Mouse (Mus musculus): Measurements from ENCODE around the gene Ddc. TPM values are rescaled to one million over a fixed set of nuclear protein-coding genes. Genes with fewer than 3 reads are reported as not detected.
A peak's percentile ranks its signal among the peaks of the same experiment; 100 is the strongest.

Gene Ddc
- polyA plus RNA-seq, 1 experiment from 2014 or later = 15.9 TPM

DNA sequence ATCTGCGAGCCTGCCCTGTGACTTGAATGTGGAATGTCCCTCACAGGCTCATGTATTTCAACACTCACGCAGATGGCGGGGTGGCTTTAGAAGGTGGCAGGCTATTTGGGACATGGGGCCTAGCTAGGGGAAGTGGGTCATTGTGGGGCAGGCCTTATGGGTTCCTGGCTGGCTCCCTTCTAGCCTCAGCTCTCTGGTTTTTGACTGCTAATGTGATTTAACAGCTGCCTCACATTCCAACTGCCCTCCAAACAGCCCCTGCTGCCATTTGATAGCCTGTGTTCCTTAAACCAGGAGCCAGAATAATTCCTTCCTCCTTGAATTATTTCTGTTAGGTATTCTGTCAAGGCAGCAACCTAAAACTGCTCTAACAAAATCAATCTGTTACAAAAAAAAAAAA is 41.0 kb downstream of the Ddc start:
- no peak overlapping the region for H3K27ac ChIP-seq (ENCODE audit: low read length)

DNA sequence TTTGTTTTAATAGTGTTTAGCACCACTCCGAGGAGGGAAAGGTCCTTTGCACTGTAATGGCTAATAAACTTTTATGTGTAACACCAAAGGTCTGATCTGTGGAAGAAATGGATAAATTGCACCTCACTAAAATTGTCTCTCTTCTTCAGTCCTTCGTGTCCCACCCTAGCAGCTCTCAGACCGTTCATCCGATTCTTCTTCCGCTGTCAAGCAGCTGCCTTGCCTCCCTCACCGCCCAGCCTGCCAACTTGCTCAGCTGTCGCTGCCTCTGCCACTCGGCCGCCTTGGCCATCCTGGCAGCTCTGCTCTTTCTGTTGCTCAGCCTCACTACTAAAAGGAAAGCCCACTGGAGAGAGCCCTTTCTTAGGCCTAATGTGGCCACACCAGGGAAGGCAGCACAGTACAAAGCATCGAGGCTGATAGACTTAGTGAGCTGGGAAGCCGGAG is 42.2 kb downstream of the Ddc start:
- WGBS = 58% methylated on average over 11 of the region's 11 CpGs
- Histone ChIP-seq H3K4me3 (ENCODE audit: low read length) (no peak overlapping the region), H3K27me3 (ENCODE audit: control insufficient read depth, insufficient read depth, low read depth, low read length) (no peaks in the 10 kb centered on the region), H3K36me3 (ENCODE audit: control insufficient read depth, insufficient read depth, low read length) (no peaks in the 10 kb centered on the region), H3K4me1 (replicated peaks; ENCODE audit: control insufficient read depth, insufficient read depth, low read length) (peaks cover 23% of the 10 kb centered on the region), H3K4me2 (ENCODE audit: low read depth, low read length) (no peak overlapping the region), H3K9me3 (ENCODE audit: control insufficient read depth, low read length) (0 out of 2 replicates have a peak, but pooled peaks cover 3% of the 10 kb centered on the region), H3K9ac (ENCODE audit: low read length) (peak overlapping the region; percentile 44), H3K27ac (ENCODE audit: low read length) (peak overlapping the region; percentile 53; the same call in 1 of the 2 replicates)
- ATAC-seq (ENCODE audit: low read depth) = no peak; the same call in 1 of the 2 replicates

More for the DNA sequence above, 41.0 kb downstream of the Ddc start:
- no peaks in the 10 kb centered on the region for H3K27me3 ChIP-seq (ENCODE audit: control insufficient read depth, insufficient read depth, low read depth, low read length)
- H3K9ac ChIP-seq (ENCODE audit: low read length) = no peak overlapping the region
- H3K4me3 ChIP-seq (ENCODE audit: low read length) = no peak overlapping the region
- ATAC-seq (ENCODE audit: low read depth) = no peak
- 93% methylated on average over 3 of the region's 3 CpGs for WGBS
- peaks cover 18% of the 10 kb centered on the region for H3K4me1 ChIP-seq (replicated peaks; ENCODE audit: control insufficient read depth, insufficient read depth, low read length)
- 0 out of 2 replicates have a peak, but pooled peaks cover 3% of the 10 kb centered on the region for H3K9me3 ChIP-seq (ENCODE audit: control insufficient read depth, low read length)
- H3K36me3 ChIP-seq (ENCODE audit: control insufficient read depth, insufficient read depth, low read length) = no peaks in the 10 kb centered on the region
- H3K4me2 ChIP-seq (ENCODE audit: low read depth, low read length) = no peak overlapping the region

GRCm38 (mm10) chr11:11855061-11855672 is 42.8 kb downstream of the Ddc start:
- Histone ChIP-seq H3K27me3 (ENCODE audit: control insufficient read depth, insufficient read depth, low read depth, low read length) (no peaks in the 10 kb centered on the region), H3K9me3 (ENCODE audit: control insufficient read depth, low read length) (0 out of 2 replicates have a peak, but pooled peaks cover 3% of the 10 kb centered on the region), H3K4me3 (ENCODE audit: low read length) (no peak overlapping the region), H3K4me2 (ENCODE audit: low read depth, low read length) (no peak overlapping the region), H3K4me1 (replicated peaks; ENCODE audit: control insufficient read depth, insufficient read depth, low read length) (peaks cover 27% of the 10 kb centered on the region), H3K36me3 (ENCODE audit: control insufficient read depth, insufficient read depth, low read length) (no peaks in the 10 kb centered on the region), H3K27ac (ENCODE audit: low read length) (peak overlapping the region; percentile 15), H3K9ac (ENCODE audit: low read length) (no peak overlapping the region)
- ATAC-seq (ENCODE audit: low read depth) = no peak
- WGBS = 34% methylated on average over 6 of the region's 6 CpGs

DNA sequence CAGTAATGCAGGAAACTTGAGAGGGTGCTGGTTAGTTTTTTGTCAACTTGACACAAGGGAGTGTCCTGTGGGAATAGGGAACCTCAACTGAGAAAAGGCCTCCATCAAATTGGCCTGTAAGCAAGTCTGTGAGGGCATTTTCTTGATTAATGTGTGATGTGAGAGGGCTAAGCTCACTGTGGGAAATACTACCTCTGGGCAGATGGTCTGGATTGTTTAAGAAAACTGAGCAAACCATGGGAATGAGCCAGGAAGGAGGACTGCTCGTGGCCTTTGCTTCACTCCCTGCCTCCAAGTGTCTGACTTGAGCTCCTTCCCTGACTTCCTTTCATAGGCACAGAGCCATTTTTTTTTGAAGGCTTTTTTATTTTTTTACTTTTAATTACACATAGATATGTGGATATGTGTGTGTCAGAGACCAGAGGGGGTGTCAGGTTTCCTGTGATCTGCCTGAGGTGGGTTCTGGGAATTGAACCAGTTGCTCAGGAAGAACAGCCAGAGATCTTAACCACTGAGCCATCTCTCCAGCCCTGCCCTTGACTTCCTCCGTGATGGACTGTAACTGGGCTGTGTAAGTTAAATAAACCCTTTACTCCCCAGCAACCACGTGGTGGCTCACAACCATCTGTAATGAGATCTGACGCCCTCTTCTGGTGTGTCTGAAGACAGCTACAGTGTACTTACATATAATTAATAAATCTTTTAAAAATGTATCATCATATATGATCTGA is 44.0 kb downstream of the Ddc start:
- peak overlapping the region; percentile 74 for H3K27ac ChIP-seq (ENCODE audit: low read length)
- H3K4me1 ChIP-seq (replicated peaks; ENCODE audit: control insufficient read depth, insufficient read depth, low read length) = peaks cover 32% of the 10 kb centered on the region

DNA sequence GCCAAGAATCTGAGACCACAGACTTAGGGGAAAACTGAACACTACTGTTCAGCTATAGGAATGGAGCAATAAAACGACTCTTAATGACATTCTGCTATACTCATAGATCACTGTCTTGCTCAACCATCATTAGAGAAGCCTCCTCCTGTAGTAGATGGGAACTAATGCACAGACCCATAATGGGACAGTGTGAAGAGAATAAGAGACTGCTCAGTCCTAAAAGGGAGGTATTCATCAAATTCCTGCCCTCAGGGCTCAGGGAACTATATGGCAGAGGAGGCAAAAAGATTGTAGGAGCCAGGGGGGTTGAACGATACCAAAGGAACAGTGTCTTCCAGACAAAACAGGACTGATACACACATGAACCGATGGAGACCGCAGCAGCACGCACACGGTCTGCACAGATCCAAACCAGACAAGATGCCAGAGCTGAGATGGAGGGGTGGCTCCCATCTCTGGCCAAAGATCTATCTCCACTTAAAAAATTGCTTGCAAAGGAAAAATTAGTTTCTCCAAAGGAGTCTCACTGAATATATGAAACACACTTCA is 45.9 kb downstream of the Ddc start:
- Histone ChIP-seq H3K27me3 (ENCODE audit: control insufficient read depth, insufficient read depth, low read depth, low read length) (no peaks in the 10 kb centered on the region), H3K27ac (ENCODE audit: low read length) (peak overlapping the region; percentile 43; the same call in 1 of the 2 replicates), H3K4me2 (ENCODE audit: low read depth, low read length) (no peak overlapping the region), H3K4me3 (ENCODE audit: low read length) (no peak overlapping the region), H3K36me3 (ENCODE audit: control insufficient read depth, insufficient read depth, low read length) (no peaks in the 10 kb centered on the region), H3K4me1 (replicated peaks; ENCODE audit: control insufficient read depth, insufficient read depth, low read length) (peaks cover 47% of the 10 kb centered on the region), H3K9ac (ENCODE audit: low read length) (no peak overlapping the region), H3K9me3 (ENCODE audit: control insufficient read depth, low read length) (0 out of 2 replicates have a peak, but pooled peaks cover 3% of the 10 kb centered on the region)
- no peak for ATAC-seq (ENCODE audit: low read depth)
- WGBS = 61% methylated on average over 6 of the region's 6 CpGs

More for the DNA sequence above, 44.0 kb downstream of the Ddc start:
- 23% methylated on average over 4 of the region's 4 CpGs for WGBS
- no peaks in the 10 kb centered on the region for H3K36me3 ChIP-seq (ENCODE audit: control insufficient read depth, insufficient read depth, low read length)
- ATAC-seq (ENCODE audit: low read depth) = 0 out of 2 replicates have a peak, but pooled peaks have one; percentile 17
- H3K9ac ChIP-seq (ENCODE audit: low read length) = no peak overlapping the region
- no peak overlapping the region for H3K4me2 ChIP-seq (ENCODE audit: low read depth, low read length)
- no peak overlapping the region for H3K4me3 ChIP-seq (ENCODE audit: low read length)
- no peaks in the 10 kb centered on the region for H3K27me3 ChIP-seq (ENCODE audit: control insufficient read depth, insufficient read depth, low read depth, low read length)
- 0 out of 2 replicates have a peak, but pooled peaks cover 3% of the 10 kb centered on the region for H3K9me3 ChIP-seq (ENCODE audit: control insufficient read depth, low read length)

- no peaks in the 10 kb centered on the region for H3K9me3 ChIP-seq (ENCODE audit: control insufficient read depth, low read length)
- 0 out of 2 replicates have a peak overlapping the region, but pooled peaks have one; percentile 29 for H3K9ac ChIP-seq (ENCODE audit: low read length)
- H3K4me3 ChIP-seq (ENCODE audit: low read length) = no peak overlapping the region
- 46% methylated on average over 6 of the region's 6 CpGs for whole genome bisulfite sequencing
- peak overlapping the region; percentile 73 for H3K27ac ChIP-seq (ENCODE audit: low read length)
- ATAC-seq (ENCODE audit: low read depth) = peak; percentile 55
- peaks cover 45% of the 10 kb centered on the region for H3K4me1 ChIP-seq (replicated peaks; ENCODE audit: control insufficient read depth, insufficient read depth, low read length)
- no peaks in the 10 kb centered on the region for H3K27me3 ChIP-seq (ENCODE audit: control insufficient read depth, insufficient read depth, low read depth, low read length)
- H3K4me2 ChIP-seq (ENCODE audit: low read depth, low read length) = no peak overlapping the region
- H3K36me3 ChIP-seq (ENCODE audit: control insufficient read depth, insufficient read depth, low read length) = no peaks in the 10 kb centered on the region
These were observed 47.3 kb downstream of the Ddc start for GRCm38 (mm10) chr11:11850476-11851267.

- 44% methylated on average over 13 of the region's 13 CpGs for WGBS
- Histone ChIP-seq H3K27ac (ENCODE audit: low read length) (peak overlapping the region; percentile 73), H3K4me2 (ENCODE audit: low read depth, low read length) (no peak overlapping the region), H3K4me1 (replicated peaks; ENCODE audit: control insufficient read depth, insufficient read depth, low read length) (peaks cover 40% of the 10 kb centered on the region), H3K36me3 (ENCODE audit: control insufficient read depth, insufficient read depth, low read length) (no peaks in the 10 kb centered on the region), H3K9me3 (ENCODE audit: control insufficient read depth, low read length) (no peaks in the 10 kb centered on the region), H3K27me3 (ENCODE audit: control insufficient read depth, insufficient read depth, low read depth, low read length) (no peaks in the 10 kb centered on the region), H3K9ac (ENCODE audit: low read length) (no peak overlapping the region), H3K4me3 (ENCODE audit: low read length) (no peak overlapping the region)
- ATAC-seq (ENCODE audit: low read depth) = no peak
These were observed 48.2 kb downstream of the Ddc start for GRCm38 (mm10) chr11:11849513-11850311.

GRCm38 (mm10) chr11:11848467-11848866 is 49.5 kb downstream of the Ddc start:
- no peak overlapping the region for H3K4me3 ChIP-seq (ENCODE audit: low read length)
- WGBS = 62% methylated on average over 4 of the region's 4 CpGs
- H3K27ac ChIP-seq (ENCODE audit: low read length) = peak overlapping the region; percentile 72
- no peaks in the 10 kb centered on the region for H3K9me3 ChIP-seq (ENCODE audit: control insufficient read depth, low read length)
- ATAC-seq (ENCODE audit: low read depth) = no peak
- no peak overlapping the region for H3K4me2 ChIP-seq (ENCODE audit: low read depth, low read length)
- no peaks in the 10 kb centered on the region for H3K36me3 ChIP-seq (ENCODE audit: control insufficient read depth, insufficient read depth, low read length)
- no peaks in the 10 kb centered on the region for H3K27me3 ChIP-seq (ENCODE audit: control insufficient read depth, insufficient read depth, low read depth, low read length)
- no peak overlapping the region for H3K9ac ChIP-seq (ENCODE audit: low read length)
- H3K4me1 ChIP-seq (replicated peaks; ENCODE audit: control insufficient read depth, insufficient read depth, low read length) = peaks cover 45% of the 10 kb centered on the region
